Mouse (Mus musculus) brain, embryonic 14.5 days (tissue): ENCODE measurements at regions not wholly inside any gene's neighbourhood (a gene's known extent, or its start where the extent isn't known, plus 50 kb on each side); places are given as distances from the start of the nearest gene placed in this dataset.
A peak's percentile ranks its signal among the peaks of the same experiment; 100 is the strongest.

Experiments
- DNase-seq: peaks from one replicate; pipeline ENCODE4 v3.0.0-alpha.2; 2011; ENCODE audit warnings: low read depth
- CTCF ChIP-seq: fragments of 200-500 bp; IDR thresholded peaks from 2 replicates; pipeline ENCODE4 v1.5.1; 2012; ENCODE audit warnings: inconsistent platforms, mild to moderate bottlenecking, moderate library complexity, borderline replicate concordance; ENCODE audit not compliant: insufficient read depth, insufficient read length; ENCODE audit errors: extremely low read depth
- POLR2A ChIP-seq: fragments of 200-500 bp; IDR thresholded peaks from 2 replicates; pipeline ENCODE4 v1.6.1; 2012; ENCODE audit warnings: mild to moderate bottlenecking, inconsistent platforms, borderline replicate concordance; ENCODE audit not compliant: poor library complexity, insufficient read depth, insufficient read length, severe bottlenecking; ENCODE audit errors: extremely low read depth

DNA sequence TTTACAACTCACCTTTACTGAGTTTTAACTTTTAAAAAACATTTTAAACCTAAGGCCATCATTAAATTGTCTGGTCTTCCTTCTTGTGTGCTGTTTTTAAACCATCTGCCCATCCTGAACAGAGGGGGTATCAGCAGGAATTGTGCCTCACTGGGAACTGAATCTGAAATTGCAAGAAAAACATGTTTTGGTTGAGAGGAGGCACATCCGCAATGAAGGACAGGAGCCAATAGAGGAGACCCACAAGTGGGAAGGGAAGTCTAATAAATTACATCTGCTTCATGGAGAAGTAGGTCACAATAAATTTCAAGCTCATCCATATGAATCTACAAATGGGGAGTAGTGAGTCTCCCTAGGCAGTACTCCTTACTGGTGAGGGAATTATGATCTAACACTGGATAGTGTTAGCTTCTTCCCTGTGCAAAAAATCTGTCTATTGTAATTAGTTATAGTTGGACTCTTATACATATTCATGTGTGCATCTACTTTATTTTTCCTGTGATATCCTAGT, 675.5 kb upstream of the Tpk1 start:
- TF ChIP-seq CTCF (no peak), POLR2A (no peak)

DNA sequence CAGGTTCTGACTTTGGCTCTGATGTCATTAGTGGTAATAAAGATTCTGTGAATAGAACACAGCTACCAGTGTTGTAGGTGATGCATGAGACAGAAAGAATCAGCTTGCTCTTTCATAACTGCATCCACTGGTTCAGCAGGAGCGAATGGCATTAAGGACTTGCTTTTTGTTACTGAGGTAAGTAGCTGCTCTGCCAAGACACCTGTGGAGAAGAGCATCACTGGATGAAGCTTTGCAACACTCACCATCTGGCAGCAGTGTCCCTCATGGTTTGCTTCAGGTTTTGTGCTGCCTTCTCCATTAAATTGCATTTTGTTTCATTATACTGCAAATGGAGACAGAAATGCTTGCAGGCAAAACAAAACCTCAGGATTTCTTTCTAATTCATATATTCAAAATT, 631.3 kb upstream of the Tpk1 start:
- DNase-seq: peak; percentile 19

More for the DNA sequence above, 675.5 kb upstream of the Tpk1 start:
- DNase-seq: no peak

More for the DNA sequence above, 631.3 kb upstream of the Tpk1 start:
- no peak for TF ChIP-seq POLR2A
- no peak for TF ChIP-seq CTCF
